Mouse (Mus musculus) midbrain, embryonic 15.5 days (tissue): ENCODE data around the gene Trim26. TPM values are rescaled to one million over a fixed set of nuclear protein-coding genes. Genes with fewer than 3 reads are reported as not detected.
A peak's percentile ranks its signal among the peaks of the same experiment; 100 is the strongest.
"Not testable (repeated sequence)": the region's sequence is repeated elsewhere in the genome, so short reads cannot be mapped to it uniquely, and the experiment has no call there.

Source experiments
- ATAC-seq: fragments of 200-750 bp; cut with Nextera tagmentation; replicated peaks from 2 replicates; pipeline ENCODE4 v1.8.0; 2017; ENCODE audit warnings: moderate TSS enrichment
- H3K27ac ChIP-seq: fragments of 300-500 bp; sonication (generic); 2 replicates; pipeline ENCODE4 v1.5.1; 2015; ENCODE audit warnings: mild to moderate bottlenecking, inconsistent platforms
- H3K27me3 ChIP-seq: fragments of 300-500 bp; sonication (generic); replicated peaks from 2 replicates; pipeline ENCODE4 v1.6.1; 2015; ENCODE audit warnings: inconsistent platforms
- H3K36me3 ChIP-seq: fragments of 300-500 bp; sonication (generic); replicated peaks from 2 replicates; pipeline ENCODE4 v1.6.1; 2015; ENCODE audit warnings: inconsistent platforms
- H3K4me1 ChIP-seq: fragments of 300-500 bp; sonication (generic); 2 replicates; pipeline ENCODE4 v1.6.1; 2015; ENCODE audit warnings: inconsistent platforms
- H3K4me2 ChIP-seq: fragments of 300-500 bp; sonication (generic); 2 replicates; pipeline ENCODE4 v1.6.1; 2015; ENCODE audit warnings: inconsistent platforms, mild to moderate bottlenecking, moderate library complexity
- H3K4me3 ChIP-seq: fragments of 300-500 bp; sonication (generic); 2 replicates; pipeline ENCODE4 v1.5.1; 2015; ENCODE audit warnings: mild to moderate bottlenecking, inconsistent platforms
- H3K9ac ChIP-seq: fragments of 300-500 bp; sonication (generic); 2 replicates; pipeline ENCODE4 v1.6.1; 2015; ENCODE audit warnings: mild to moderate bottlenecking, inconsistent platforms
- H3K9me3 ChIP-seq: fragments of 300-500 bp; sonication (generic); 2 replicates; pipeline ENCODE4 v1.6.1; 2016; ENCODE audit warnings: inconsistent platforms
- WGBS: fragments of 180-500 bp; shearing (Covaris S2); methylation state at CpG from one replicate; pipeline ENCODE4 v1.1.7; 2015; ENCODE audit warnings: mixed read lengths; 5-methylcytosine and 5-hydroxymethylcytosine counted together
- polyA plus RNA-seq: library from polyadenylated mRNA; unstranded; fragments of >200 nt; fragmentation: Nextera tagmentation; extraction: Ambion mirVana; gene quantifications from 2 replicates; pipeline ENCODE4 v1.2.1, GENCODE M21; 2015

Gene Trim26
- 46.1 and 51.7 TPM in 2 replicates for polyA plus RNA-seq

- Histone ChIP-seq H3K4me2 (peak within 1 kb of the TSS; percentile 77), H3K27me3 (no peaks in the 10 kb centered on the region), H3K9ac (peak within 1 kb of the TSS; percentile 77), H3K4me1 (peaks cover 26% of the 10 kb centered on the region), H3K9me3 (no peaks in the 10 kb centered on the region), H3K4me3 (peak within 1 kb of the TSS; percentile 65), H3K27ac (peak within 1 kb of the TSS; percentile 89), H3K36me3 (no peaks in the 10 kb centered on the region)
- 0% methylated on average over 58 of the region's 58 CpGs for WGBS
- peak; percentile 99 for ATAC-seq
Measured at GRCm38 (mm10) chr17:36836874-36837647, at the start of gene Trim26. Trim26 (plus strand) TSS chr17:36837134.

DNA sequence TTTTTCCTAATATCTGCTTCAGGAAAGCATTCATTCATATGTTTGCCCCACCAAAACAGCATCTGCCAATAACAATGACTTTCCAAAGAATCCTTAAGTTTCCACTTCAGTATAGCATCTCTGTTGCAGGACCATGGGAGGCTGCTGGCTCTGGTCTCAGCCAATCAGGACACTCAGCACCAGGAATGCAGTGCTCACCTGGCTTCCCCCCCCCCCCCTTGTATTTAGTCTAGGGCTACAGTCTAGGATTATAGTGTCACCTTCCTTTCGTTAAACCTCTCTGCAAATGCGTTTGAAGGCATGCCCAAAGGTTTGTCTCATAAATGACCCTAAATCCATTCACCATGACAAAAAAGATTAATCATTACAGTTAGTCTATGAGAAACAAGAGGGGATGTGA lies 48.6 kb upstream of the Trim26 start:
- Histone ChIP-seq H3K36me3 (no peaks in the 10 kb centered on the region), H3K4me2 (no peak overlapping the region), H3K27ac (no peak overlapping the region), H3K9ac (no peak overlapping the region), H3K9me3 (no peaks in the 10 kb centered on the region), H3K27me3 (no peaks in the 10 kb centered on the region), H3K4me1 (no peaks in the 10 kb centered on the region), H3K4me3 (no peak overlapping the region)
- WGBS = 79% methylated on average over 2 of the region's 2 CpGs
- peak; percentile 50; the same call in 1 of the 2 replicates for ATAC-seq

DNA sequence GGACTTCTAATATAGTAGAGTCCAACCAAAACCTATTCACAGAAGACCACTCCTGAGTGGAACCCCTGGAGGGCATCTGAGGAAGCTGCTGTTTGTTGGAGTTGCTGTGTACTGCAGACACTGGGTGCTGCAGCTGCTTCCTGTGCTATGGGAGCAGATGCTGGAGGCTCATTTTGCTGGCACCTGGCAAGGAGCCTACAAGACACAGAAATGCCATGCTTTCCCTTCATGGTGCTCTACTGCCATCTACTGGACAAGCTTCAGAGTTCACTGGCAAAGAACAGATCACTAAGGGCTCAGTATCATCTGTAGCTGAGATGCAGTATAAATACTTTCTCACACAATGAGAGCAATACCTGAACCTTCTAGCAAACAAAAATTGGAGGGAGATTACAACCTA lies 48.1 kb upstream of the Trim26 start:
- H3K4me2 ChIP-seq, H3K9ac ChIP-seq, H3K27ac ChIP-seq, H3K9me3 ChIP-seq, H3K27me3 ChIP-seq, H3K36me3 ChIP-seq, H3K4me1 ChIP-seq, H3K4me3 ChIP-seq: not testable (repeated sequence)
- ATAC-seq = peak; percentile 85

- no peak overlapping the region for H3K27ac ChIP-seq
- no peaks in the 10 kb centered on the region for H3K27me3 ChIP-seq
- H3K4me3 ChIP-seq = no peak overlapping the region
- WGBS = 91% methylated on average over 10 of the region's 10 CpGs
- H3K9me3 ChIP-seq = no peaks in the 10 kb centered on the region
- no peaks in the 10 kb centered on the region for H3K4me1 ChIP-seq
- no peak overlapping the region for H3K4me2 ChIP-seq
- H3K36me3 ChIP-seq = no peaks in the 10 kb centered on the region
- no peak overlapping the region for H3K9ac ChIP-seq
- ATAC-seq = no peak
Measured at GRCm38 (mm10) chr17:36799493-36799892, 37.4 kb upstream of the Trim26 start.

DNA sequence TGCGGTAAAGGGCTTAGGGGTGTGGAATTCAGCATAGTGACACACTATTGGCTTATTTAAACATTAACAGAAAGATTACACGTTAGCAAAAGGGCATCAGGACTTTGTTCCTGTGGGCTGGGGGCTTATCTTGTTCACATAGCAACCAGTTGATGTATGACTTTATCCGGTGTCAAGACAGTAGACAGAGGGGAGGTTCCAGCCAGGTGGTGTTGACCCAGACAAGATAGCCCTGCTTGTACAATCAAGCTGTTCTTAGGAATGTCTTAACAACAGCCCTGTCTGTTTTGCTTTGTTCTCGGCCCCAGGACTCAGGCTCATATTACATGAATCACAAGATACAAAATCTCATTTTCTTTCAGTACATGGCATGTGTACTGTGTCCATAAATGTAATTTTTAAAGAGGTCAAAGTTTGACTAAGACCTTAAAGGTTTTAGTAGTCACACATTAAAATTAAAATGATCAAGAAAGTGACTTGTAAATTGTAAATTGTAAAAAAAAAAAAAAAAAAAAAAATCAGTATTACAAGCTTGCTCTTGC lies 36.9 kb upstream of the Trim26 start:
- not testable (repeated sequence) for H3K27ac ChIP-seq, H3K4me3 ChIP-seq, H3K27me3 ChIP-seq, H3K4me1 ChIP-seq, H3K36me3 ChIP-seq, H3K9me3 ChIP-seq, H3K4me2 ChIP-seq, ATAC-seq, H3K9ac ChIP-seq
- WGBS = 78% methylated on average over 4 of the region's 4 CpGs

DNA sequence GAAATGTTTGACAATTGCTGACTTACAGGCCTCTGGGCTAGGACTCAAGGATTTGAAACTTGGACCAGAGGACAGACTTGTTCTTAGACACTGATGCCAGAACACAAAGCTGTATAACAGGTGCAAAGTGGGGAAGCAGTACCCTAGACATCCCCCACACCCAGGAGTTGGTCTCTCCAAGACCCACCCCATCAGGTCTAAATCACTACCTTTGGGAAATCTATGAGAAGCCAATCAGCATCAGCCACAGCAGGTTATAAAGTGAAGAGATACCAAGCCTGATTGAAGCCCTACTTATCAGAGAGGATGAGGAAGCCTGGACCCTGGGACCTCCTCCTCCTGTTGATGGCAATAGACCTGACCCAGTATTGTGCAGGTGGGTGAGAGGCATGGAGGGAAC lies 25.1 kb upstream of the Trim26 start, which contains the start of gene H2-M10.6:
TSS of gene H2-M10.6 (plus strand) at position 301 of the 400 bp plus-strand sequence.
- no peaks in the 10 kb centered on the region for H3K36me3 ChIP-seq
- no peak within 1 kb of the TSS for H3K4me2 ChIP-seq
- H3K4me3 ChIP-seq = no peak within 1 kb of the TSS
- ATAC-seq = no peak
- no peaks in the 10 kb centered on the region for H3K27me3 ChIP-seq
- H3K27ac ChIP-seq = no peak within 1 kb of the TSS
- H3K9me3 ChIP-seq = no peaks in the 10 kb centered on the region
- no peak within 1 kb of the TSS for H3K9ac ChIP-seq
- no peaks in the 10 kb centered on the region for H3K4me1 ChIP-seq

GRCm38 (mm10) chr17:36824005-36824404 lies 12.9 kb upstream of the Trim26 start:
- Histone ChIP-seq H3K4me1 (no peaks in the 10 kb centered on the region), H3K4me2 (no peak overlapping the region), H3K27ac (no peak overlapping the region), H3K9ac (no peak overlapping the region), H3K4me3 (no peak overlapping the region), H3K27me3 (0 out of 2 replicates have a peak, but pooled peaks cover 3% of the 10 kb centered on the region), H3K9me3 (no peaks in the 10 kb centered on the region), H3K36me3 (no peaks in the 10 kb centered on the region)
- no peak for ATAC-seq

- peak overlapping the region; percentile 43 for H3K4me2 ChIP-seq
- H3K27ac ChIP-seq = no peak overlapping the region
- H3K27me3 ChIP-seq = 0 out of 2 replicates have a peak, but pooled peaks cover 3% of the 10 kb centered on the region
- 37% methylated on average over 4 of the region's 4 CpGs for WGBS
- H3K4me1 ChIP-seq = no peaks in the 10 kb centered on the region
- H3K9me3 ChIP-seq = no peaks in the 10 kb centered on the region
- no peak overlapping the region for H3K9ac ChIP-seq
- peak; percentile 81 for ATAC-seq
- H3K36me3 ChIP-seq = no peaks in the 10 kb centered on the region
- H3K4me3 ChIP-seq = no peak overlapping the region
Measured at GRCm38 (mm10) chr17:36825525-36825924, 11.4 kb upstream of the Trim26 start.

GRCm38 (mm10) chr17:36826002-36826401 lies 10.9 kb upstream of the Trim26 start:
- not testable (repeated sequence) for H3K27ac ChIP-seq, H3K9me3 ChIP-seq, H3K4me3 ChIP-seq, H3K9ac ChIP-seq, H3K27me3 ChIP-seq, H3K4me1 ChIP-seq, H3K36me3 ChIP-seq
- WGBS = 15% methylated on average over 5 of the region's 5 CpGs
- peak; percentile 88 for ATAC-seq
- H3K4me2 ChIP-seq = peak overlapping the region; percentile 43

DNA sequence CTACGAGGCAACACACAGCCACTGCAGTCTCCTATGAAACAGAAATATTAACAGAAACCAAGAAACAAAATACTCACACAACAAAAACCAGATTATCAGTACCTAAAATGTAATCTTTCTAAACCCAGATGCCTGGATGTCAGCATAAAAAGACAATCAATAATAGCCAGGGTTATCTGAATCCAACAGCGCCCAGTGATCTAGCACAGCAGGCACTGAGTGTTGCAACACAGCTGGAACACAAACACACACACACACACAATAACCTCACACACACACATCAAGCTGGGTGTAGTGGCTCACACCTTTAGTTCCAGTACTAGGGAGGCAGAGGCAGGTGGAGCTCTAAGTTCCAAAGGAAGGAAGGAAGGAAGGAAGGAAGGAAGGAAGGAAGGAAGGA lies 8.4 kb upstream of the Trim26 start:
- ATAC-seq = no peak
- Histone ChIP-seq H3K9ac (no peak overlapping the region), H3K9me3 (no peaks in the 10 kb centered on the region), H3K4me3 (no peak overlapping the region), H3K4me1 (no peaks in the 10 kb centered on the region), H3K36me3 (no peaks in the 10 kb centered on the region), H3K27ac (no peak overlapping the region), H3K27me3 (0 out of 2 replicates have a peak, but pooled peaks cover 3% of the 10 kb centered on the region), H3K4me2 (no peak overlapping the region)
- WGBS = 89% methylated on average over 2 of the region's 2 CpGs

DNA sequence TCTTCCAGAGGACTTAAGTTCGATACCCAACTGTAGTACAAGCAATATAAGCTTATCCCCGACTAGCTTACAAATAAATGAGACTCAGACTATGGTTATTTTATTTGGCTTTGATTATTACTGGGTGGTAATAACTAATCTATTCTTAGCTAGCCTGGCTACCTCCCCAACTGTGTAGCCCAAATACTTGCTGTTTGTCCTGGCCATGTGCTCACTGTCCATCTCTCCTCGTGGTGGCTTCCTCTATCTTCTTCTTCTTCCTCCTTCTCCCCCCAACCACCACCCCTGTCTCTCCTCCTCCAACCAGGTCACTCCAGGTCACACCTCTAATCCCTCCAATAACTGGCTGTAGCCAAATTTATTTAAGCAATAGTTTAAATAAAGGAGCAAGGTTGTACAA lies 6.5 kb upstream of the Trim26 start:
- Histone ChIP-seq H3K27me3 (0 out of 2 replicates have a peak, but pooled peaks cover 3% of the 10 kb centered on the region), H3K4me1 (no peaks in the 10 kb centered on the region), H3K36me3 (no peaks in the 10 kb centered on the region), H3K4me2 (no peak overlapping the region), H3K9ac (no peak overlapping the region), H3K27ac (no peak overlapping the region), H3K9me3 (no peaks in the 10 kb centered on the region), H3K4me3 (no peak overlapping the region)
- ATAC-seq = no peak
- 79% methylated on average over 3 of the region's 3 CpGs for WGBS

- Histone ChIP-seq H3K27me3 (0 out of 2 replicates have a peak, but pooled peaks cover 3% of the 10 kb centered on the region), H3K9me3 (no peaks in the 10 kb centered on the region), H3K27ac (no peak overlapping the region), H3K9ac (no peak overlapping the region), H3K36me3 (no peaks in the 10 kb centered on the region), H3K4me1 (peaks cover 10% of the 10 kb centered on the region), H3K4me2 (no peak overlapping the region), H3K4me3 (no peak overlapping the region)
- ATAC-seq = no peak
- 55% methylated on average over 4 of the region's 4 CpGs for WGBS
Measured at GRCm38 (mm10) chr17:36832694-36833093, 4.2 kb upstream of the Trim26 start.
